Mouse (Mus musculus) adrenal gland, postnatal 4 days (tissue): Measurements from ENCODE around the gene Eps15l1. TPM values are rescaled to one million over a fixed set of nuclear protein-coding genes. Genes with fewer than 3 reads are reported as not detected.

ENCODE experiments used
- DNase-seq, 2 experiments: peaks; one replicate each; pipeline ENCODE4 v3.0.0; 2021 to 2022; ENCODE audit warnings: low spot score in 2 of 2, mixed read lengths in 2 of 2
- total RNA-seq, 2 experiments: library from RNA; stranded (reverse); gene quantifications; 2 replicates each; pipeline ENCODE4 v1.2.3; 2021

The Eps15l1 gene
- total RNA-seq, 2 experiments from 2014 or later = 69.9 to 70.8 TPM

DNA sequence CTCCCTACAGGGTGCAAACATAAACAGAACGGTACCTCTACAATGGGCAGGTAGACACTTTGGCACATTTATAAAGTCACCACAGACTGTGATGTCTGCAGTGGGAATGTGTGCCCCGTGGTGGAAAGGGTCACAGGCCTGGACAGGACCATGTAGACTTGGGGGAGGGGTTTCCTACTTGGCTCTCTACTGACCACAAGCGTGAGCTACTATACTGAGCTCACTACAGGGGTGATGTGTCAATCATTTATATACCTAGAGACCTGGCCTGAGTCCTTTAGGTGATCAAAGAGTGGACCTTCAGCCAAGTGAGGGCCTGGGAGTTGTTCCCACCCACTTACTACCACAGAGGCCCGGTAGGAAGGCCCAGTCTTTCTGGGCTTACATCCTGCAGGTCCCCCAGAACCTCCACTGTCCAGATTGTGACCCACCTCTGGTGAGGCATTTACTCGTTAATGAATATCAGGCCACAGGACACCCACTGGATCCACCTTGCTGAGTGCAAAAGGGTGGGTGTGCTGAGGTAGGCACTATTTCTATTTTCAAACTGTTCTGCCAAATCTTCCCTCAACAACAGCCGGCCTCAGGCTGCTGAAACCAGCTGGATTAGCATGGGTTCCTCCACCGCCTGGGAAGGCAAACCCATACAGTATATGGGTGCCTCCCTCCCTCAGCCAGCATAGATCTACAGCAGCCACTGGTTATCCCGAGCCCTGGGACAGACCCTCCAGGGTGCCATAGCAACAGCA lies 68.1 kb downstream of the Eps15l1 start:
- no peak for DNase-seq

DNA sequence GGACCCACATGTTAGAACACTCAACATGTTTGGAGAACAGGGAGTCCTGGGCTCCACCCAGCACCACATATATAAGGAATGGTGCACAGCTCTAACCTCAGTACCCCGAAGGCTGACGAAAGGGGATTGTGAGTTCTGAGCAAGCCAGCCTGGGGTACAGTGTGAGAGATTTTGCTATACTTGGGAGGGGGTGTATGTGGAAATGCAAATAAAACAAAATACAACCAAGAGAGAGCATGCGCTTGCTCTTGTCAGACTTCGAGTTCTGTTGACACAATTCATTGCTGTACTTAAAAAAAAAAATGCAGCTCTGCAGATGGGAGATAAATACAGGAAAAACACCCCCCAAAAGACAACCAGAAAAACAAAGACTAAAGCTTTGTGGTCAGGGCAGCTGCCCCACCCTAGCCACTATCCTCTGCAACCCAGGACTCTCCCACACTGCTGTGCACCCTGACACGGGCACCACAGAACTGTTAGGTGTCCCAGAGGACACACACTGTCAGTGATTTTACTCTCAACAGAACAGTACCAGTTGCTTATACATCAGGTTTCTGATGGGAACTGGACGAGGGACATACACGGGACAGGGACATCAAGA lies 69.8 kb downstream of the Eps15l1 start:
- no peak for DNase-seq

- no peak for DNase-seq
Measured at GRCm38 (mm10) chr8:72350727-72351126, 70.5 kb downstream of the Eps15l1 start.

- DNase-seq = no peak
Measured at GRCm38 (mm10) chr8:72349838-72350237, 71.4 kb downstream of the Eps15l1 start.

DNA sequence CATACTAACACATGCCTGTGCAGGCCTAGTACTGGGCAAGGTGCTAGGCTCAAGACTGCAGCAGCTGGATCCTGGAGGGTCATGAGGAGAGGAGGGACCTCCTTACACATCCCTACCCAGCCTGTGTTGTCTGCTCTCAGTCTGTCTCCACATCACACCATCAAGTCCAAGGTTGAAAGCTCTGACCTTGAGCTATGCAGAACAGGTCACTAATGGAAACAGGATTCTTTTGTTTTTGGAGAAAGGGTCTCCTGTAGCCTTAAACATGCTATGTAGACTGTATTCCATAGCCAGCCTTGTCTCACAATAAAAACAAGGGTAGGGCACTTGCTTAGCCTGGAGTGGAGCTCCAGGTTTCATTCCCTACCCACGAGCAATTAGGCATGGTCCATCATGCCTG lies 72.3 kb downstream of the Eps15l1 start:
- DNase-seq = no peak

DNA sequence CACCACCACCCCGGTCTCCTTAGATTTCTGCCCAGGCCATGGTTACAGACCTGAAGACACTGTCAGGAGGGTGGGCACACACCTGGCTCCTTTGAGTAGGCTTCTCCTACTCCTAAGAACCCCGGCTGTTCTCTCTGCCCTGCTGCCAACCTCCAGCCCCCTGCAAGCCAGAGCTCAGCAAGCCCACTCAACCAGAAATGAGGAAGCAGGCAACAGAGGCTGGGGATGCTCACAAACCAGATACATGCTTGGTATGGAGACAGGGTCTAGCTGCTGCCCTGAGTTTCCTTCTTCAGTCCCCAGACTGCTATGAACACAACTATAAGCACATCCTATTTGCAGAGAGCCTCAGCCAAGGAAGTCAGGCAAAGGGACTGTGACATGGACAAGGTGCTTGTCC lies 73.1 kb downstream of the Eps15l1 start:
- DNase-seq = no peak

GRCm38 (mm10) chr8:72347553-72347952 lies 73.7 kb downstream of the Eps15l1 start:
- DNase-seq = no peak

DNA sequence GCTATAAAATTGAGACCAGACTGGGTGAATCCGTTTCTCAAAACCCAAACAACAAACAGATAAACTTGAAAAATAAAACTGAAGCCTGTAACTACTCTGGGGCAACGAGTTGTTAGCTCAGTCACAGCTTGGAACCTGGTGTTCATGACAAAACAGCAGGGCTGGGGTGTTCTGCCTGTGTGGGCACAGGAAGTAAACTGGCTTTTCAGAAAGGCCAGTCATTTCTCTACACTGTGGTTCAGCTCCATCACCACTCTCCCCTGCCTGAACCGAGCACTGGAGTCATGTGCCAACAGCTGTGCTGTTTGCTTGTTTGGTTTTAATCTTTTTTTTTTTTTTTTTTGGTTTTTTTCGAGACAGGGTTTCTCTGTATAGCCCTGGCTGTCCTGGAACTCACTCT lies 77.5 kb downstream of the Eps15l1 start:
- no peak for DNase-seq

- DNase-seq = no peak
Measured at GRCm38 (mm10) chr8:72342556-72343300, 78.5 kb downstream of the Eps15l1 start.

- no peak for DNase-seq
Measured at GRCm38 (mm10) chr8:72337034-72337433, 84.2 kb downstream of the Eps15l1 start.

DNA sequence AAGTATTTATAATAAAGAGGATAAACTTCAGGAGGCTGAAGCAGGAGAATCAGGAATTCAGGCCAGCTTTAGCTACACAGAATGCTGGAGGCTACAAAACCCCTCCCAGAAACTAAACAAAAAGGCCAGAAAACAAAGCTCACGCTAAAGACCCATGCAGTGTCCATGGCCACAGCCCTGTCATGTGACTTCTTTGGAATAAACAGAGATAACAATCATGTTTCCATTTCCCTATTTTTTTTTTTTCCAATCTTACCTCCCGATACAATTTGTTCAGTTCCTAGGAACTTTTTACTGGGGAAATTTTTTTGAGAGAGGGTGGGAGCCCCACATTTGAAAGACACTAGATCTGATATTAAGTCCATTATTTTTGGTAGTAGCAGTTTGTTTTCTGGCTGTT lies 85.0 kb downstream of the Eps15l1 start:
- DNase-seq = no peak

GRCm38 (mm10) chr8:72334144-72334641 lies 87.1 kb downstream of the Eps15l1 start:
- no peak for DNase-seq

DNA sequence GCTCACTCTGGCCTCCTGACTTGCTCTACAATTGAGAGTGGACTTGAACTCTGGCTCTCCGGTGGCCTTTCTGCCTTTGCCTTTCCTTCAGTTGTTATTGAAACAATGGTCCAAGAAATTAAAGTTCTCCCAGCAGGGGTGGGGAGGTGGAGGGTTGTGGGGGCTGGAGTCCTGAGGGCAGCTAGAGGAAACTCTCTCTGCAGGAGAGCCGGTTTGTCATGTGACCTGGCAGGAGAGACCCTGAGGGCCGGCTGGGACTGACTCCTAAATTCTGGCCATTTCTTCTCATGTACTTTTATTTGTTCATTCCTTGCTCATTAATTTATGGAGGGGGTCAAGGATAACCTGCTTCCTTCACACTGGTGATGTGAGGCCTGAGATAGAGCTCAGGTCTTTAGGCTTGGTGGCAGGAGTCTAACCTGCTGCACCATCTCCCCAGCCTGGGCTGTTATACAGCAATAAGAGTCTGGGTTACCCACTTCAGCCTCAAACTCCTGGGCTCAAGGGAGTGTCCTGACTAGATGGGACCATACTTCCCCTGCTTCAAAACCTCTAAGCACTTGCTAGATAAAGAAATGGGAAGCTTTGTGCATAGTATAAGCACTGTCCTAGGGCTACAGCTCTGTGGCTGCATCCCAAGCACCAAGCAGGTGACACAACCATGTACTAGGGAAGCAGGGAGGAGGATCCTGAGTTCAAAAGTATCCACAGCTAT lies 87.7 kb downstream of the Eps15l1 start:
- no peak for DNase-seq

- no peak for DNase-seq
Measured at GRCm38 (mm10) chr8:72331631-72332030, 89.6 kb downstream of the Eps15l1 start.

DNA sequence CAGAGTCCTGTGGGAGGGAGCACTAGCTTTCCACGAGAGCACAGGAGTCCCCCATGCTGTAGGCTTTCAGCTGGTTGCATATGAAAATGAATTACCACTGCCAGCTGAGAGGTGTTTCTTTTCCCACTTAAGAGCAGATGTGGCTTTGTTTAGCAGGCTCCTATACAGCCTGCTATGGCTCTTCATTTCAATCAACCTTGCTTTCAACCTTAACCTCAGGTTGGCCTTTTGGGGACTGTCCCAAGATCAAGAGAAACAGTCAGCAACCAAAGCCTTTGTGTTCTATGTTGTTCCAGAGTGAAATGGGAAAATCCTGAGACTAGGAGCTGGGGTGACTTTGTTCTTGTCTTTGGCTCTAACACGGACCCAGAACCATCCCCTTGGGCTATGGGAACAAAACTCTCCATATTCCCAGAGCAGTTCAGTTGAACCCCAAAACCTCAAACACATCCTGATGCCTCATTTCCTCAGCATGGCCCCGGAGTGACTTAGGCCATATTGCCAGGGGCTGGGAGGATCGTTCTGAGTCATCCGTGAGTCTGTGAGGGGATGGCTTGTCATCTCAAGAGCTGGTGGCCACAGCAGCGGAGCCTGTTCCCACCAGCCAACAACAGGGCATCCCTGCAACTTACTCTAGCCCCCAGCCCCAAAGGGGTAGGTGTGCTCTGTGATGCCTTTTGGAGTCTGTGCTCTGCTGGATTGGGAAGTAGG lies 90.3 kb downstream of the Eps15l1 start:
- no peak for DNase-seq

DNA sequence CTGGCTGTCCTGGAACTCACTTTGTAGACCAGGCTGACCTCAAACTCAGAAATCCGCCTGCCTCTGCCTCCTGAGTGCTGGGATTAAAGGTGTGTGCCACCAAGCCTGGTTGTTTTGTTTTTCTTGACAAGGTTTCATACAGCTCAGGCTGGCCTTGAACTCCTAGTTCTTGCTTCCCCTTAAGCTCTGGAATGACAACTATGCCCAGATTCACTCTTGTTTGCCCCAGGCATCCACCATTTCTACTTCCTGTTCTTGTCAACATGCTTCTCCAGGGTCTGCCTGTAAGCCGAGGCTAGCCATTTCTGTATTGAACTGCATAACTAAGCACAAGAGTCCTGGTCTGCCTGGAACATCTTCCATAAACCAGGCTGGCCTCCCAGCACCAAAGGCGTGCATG lies 92.1 kb downstream of the Eps15l1 start:
- DNase-seq = no peak

DNA sequence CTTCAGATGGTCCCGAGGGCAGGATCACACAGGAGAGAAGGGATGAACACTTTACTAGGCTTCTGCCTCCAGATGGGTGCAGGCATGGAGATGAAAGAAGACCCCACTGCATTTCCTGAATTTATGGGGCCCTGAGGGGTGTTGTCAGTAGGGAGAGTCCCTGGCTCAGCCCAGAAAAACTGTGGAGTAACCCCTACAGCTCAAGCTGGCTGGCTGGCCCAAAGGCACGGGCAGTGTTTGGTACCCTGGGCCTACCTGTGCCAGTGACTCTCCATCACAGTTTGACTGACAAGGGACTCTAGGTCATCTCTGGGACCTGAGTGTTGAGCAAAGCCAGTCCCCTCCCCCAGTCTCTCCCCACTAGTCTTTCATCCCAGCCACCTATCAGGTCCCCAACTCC lies 96.6 kb downstream of the Eps15l1 start:
- DNase-seq = no peak

DNA sequence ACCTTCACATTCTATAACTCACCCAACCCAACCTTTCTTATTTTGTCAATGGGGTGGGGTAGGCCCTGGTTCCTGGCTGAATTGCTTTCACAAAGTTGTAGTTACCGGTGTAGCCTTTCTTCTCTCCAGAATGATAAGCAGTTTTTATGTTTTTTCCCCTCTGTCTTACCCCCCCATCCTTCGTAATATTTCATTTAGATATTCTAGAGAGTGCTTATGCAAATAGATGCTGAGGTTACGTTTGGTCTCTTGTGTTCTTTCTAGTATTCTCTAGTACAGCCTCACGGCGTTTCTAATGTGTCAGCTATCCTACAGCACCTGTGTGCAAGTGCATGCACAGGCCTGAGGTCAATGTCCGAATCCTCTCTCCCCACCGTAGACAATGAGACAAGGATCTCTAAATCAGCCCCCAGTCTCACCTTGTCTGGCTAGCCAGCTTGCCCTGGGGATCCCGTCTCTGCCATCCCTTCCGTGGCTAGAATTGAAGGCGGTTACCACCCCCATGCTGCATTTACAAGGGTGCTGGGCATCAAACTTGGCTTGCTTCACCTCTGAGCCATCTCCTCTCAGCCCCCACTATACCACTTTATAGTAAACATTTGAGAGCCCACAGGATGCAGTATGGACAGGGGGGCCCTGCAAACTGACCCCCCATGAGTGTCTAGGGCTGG lies 97.1 kb downstream of the Eps15l1 start:
- DNase-seq = no peak

DNA sequence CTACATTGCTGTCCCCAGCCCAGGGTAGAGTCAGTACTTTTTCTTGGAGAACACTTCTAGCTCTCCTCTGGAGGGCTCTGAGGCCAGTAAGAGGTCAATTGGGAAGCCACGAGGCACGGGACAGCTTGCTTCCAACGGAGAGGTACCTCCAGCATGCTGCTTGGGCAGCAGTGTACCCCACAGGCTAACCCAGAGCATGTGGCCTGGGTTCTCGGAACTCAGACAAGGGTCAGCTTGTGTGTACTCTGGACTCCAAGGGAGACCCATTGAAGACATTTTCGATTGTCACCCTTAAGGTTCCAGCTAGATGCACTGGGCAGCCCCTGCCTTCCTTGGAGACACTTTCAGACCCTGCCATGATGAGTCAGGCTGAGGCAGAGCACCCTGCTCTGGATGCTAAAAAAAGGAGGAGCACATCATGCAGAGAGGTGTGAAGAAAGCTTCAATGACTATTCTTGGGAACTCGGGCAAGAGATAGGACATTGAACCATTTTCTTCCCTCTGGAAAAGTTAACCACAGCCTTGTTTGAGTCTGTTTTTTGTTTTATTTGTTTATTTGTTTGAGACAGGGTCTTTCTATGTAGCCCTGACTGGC lies 98.0 kb downstream of the Eps15l1 start:
- DNase-seq = no peak

DNA sequence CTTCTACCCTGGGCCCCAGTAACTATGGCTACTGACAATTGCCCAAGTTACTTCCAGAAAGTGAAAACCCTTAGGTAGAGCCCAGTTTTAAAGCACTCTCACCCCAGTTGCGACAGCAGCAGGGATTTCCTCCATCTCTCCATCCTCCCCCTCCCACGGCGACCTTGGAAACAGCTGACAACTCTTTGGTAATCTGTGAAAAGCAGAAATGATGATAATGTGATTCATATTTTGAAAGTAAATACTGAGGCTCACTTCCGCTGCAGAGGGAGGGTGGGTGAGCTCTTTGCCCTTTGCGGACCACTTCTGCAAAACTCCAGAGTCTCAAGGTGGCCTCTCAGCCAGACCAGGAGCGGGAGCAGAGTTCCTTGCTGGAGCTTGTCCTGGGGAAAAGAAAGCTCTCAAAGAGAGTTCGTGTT lies 98.8 kb downstream of the Eps15l1 start:
- DNase-seq = peak in 1 of 2 experiments; percentile 28
